Mouse (Mus musculus): ENCODE results near the gene Acbd7. TPM values are rescaled to one million over a fixed set of nuclear protein-coding genes. Genes with fewer than 3 reads are reported as not detected.
A peak's percentile ranks its signal among the peaks of the same experiment; 100 is the strongest.

Gene Acbd7
- not detected in 2 replicates for polyA plus RNA-seq (2014; fragmentation: Nextera tagmentation; extraction: Ambion mirVana)

DNA sequence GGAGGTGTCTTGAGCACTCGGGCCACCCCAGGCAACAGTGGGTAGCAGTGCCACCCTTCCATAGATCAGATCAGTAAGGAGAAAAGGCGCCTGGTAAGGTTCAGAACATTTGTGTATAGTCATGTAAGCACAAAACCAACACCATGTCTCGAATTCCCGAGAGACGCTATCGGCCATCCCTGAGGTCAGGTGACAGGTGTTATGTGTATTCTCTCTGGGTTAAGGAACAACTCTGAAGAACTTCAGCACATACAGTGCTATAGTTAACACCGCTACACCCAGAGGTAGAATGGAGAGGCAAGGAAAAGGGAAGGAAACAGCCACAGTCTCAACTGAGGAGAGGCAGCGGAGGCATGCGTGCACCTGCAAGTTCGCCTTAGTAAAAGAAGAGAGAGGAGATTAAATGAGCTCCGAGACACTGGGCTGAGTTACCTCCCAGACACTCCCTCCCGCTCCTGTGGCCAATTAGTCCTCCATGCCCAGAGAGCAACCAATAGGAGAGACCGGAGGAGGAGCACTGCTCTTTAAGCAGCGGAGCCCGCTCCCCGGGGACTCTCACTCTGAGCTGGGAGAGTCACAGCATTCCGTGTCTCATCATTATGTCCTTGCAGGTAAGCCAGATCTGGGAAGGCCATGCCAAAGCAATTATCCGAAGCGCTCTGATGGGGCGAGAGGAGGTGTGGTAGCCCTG, at the start of gene Acbd7:
Gene Acbd7 (plus strand): TSS at position 558 of the 691 bp plus-strand sequence.
- Histone ChIP-seq H3K27me3 (ENCODE audit: control insufficient read depth, insufficient read depth, low read length) (peaks cover 5% of the 10 kb centered on the region), H3K4me3 (ENCODE audit: low read depth, low read length) (no peak within 1 kb of the TSS), H3K9ac (ENCODE audit: low read length) (peak within 1 kb of the TSS; percentile 7; the same call in 1 of the 2 replicates), H3K27ac (replicated peaks; ENCODE audit: low read depth, low read length) (no peak within 1 kb of the TSS), H3K4me1 (ENCODE audit: control insufficient read depth, insufficient read depth, low read length) (no peaks in the 10 kb centered on the region), H3K36me3 (ENCODE audit: control insufficient read depth, insufficient read depth, low read length) (no peaks in the 10 kb centered on the region), H3K9me3 (ENCODE audit: control insufficient read depth, low read length) (no peaks in the 10 kb centered on the region), H3K4me2 (ENCODE audit: low read depth, severe bottlenecking) (peak within 1 kb of the TSS; percentile 37)
- ATAC-seq (ENCODE audit: insufficient number of reproducible peaks, low FRiP score, low TSS enrichment, low read depth): no peak
- WGBS: 7% methylated on average over 20 of the region's 20 CpGs
- DNase-seq (ENCODE audit: low spot score): peak; percentile 42

DNA sequence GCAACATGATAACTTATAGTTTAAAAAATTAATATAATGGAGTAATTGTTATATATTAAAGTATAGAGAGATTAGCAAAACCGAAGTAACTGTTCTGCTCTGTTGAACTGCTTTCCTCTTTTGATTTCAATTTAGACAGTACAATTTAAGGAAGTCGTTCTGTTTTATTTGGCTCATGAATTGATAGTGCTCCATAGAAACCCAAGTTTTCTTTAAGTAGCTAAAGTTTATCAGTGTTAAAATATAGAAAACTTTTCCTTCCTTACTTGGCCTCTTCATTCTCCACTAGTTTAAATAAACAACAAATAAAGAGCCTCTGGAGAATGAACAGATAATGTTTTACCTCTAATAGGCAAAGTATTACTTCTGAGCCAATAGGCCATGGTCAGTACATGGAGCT, 49.7 kb upstream of the Acbd7 start:
- DNase-seq (ENCODE audit: low spot score): no peak
- Histone ChIP-seq H3K4me2 (ENCODE audit: low read depth, severe bottlenecking) (no peak overlapping the region), H3K4me1 (ENCODE audit: control insufficient read depth, insufficient read depth, low read length) (peaks cover 4% of the 10 kb centered on the region; the same call in 1 of the 2 replicates), H3K9me3 (ENCODE audit: control insufficient read depth, low read length) (no peaks in the 10 kb centered on the region), H3K4me3 (ENCODE audit: low read depth, low read length) (no peak overlapping the region), H3K27me3 (ENCODE audit: control insufficient read depth, insufficient read depth, low read length) (no peaks in the 10 kb centered on the region), H3K36me3 (ENCODE audit: control insufficient read depth, insufficient read depth, low read length) (no peaks in the 10 kb centered on the region), H3K27ac (replicated peaks; ENCODE audit: low read depth, low read length) (no peak overlapping the region), H3K9ac (ENCODE audit: low read length) (no peak overlapping the region)
- 86% methylated on average over 2 of the region's 2 CpGs for WGBS
- ATAC-seq (ENCODE audit: insufficient number of reproducible peaks, low FRiP score, low TSS enrichment, low read depth): no peak

DNA sequence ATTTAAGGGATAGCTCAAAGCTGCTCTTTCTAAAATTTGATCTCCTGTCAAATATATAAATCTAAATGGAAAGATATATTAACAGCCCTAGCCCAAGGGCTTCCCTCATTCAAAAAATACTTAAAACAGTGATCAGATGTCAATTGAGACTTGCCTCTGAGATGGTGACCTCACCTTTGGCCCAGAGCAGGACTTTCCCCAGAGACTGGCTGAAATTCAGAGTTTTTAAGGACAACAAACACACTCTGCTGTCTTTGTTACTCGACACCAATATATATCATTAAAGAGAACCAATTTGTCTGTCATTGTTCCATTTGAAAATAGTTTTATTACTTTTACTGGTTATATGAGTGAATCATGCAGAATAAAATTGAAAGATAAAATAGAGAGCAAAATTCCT, 46.4 kb upstream of the Acbd7 start:
- no peaks in the 10 kb centered on the region for H3K9me3 ChIP-seq (ENCODE audit: control insufficient read depth, low read length)
- no peaks in the 10 kb centered on the region for H3K27me3 ChIP-seq (ENCODE audit: control insufficient read depth, insufficient read depth, low read length)
- WGBS: 88% methylated on average over 1 of the region's 1 CpGs
- ATAC-seq (ENCODE audit: insufficient number of reproducible peaks, low FRiP score, low TSS enrichment, low read depth) (no peak), DNase-seq (ENCODE audit: low spot score) (no peak)
- no peak overlapping the region for H3K27ac ChIP-seq (replicated peaks; ENCODE audit: low read depth, low read length)
- H3K4me3 ChIP-seq (ENCODE audit: low read depth, low read length): no peak overlapping the region
- H3K4me1 ChIP-seq (ENCODE audit: control insufficient read depth, insufficient read depth, low read length): peaks cover 4% of the 10 kb centered on the region; the same call in 1 of the 2 replicates
- no peak overlapping the region for H3K4me2 ChIP-seq (ENCODE audit: low read depth, severe bottlenecking)
- H3K9ac ChIP-seq (ENCODE audit: low read length): no peak overlapping the region
- H3K36me3 ChIP-seq (ENCODE audit: control insufficient read depth, insufficient read depth, low read length): no peaks in the 10 kb centered on the region

DNA sequence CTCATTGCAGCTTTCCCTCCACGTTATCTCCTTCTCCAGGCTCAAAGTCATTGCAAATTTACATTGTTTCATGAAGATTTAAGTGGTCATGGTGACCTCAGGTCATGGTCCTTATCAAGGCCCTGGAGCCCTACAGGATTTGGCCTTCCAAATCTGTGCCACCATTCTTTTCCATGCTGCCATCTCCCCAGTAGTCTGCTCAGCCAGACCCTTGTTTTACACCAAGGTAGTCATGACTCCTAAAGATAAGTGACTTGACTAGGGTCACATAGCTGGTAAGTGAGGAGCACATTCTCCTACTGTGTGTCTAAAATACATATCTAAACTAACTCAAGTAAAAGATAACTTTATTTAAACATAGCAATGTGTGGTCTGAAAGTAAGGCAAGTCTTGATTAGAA, 43.8 kb upstream of the Acbd7 start:
- ATAC-seq (ENCODE audit: insufficient number of reproducible peaks, low FRiP score, low TSS enrichment, low read depth) (no peak), DNase-seq (ENCODE audit: low spot score) (no peak)
- Histone ChIP-seq H3K4me2 (ENCODE audit: low read depth, severe bottlenecking) (no peak overlapping the region), H3K36me3 (ENCODE audit: control insufficient read depth, insufficient read depth, low read length) (no peaks in the 10 kb centered on the region), H3K4me3 (ENCODE audit: low read depth, low read length) (no peak overlapping the region), H3K9me3 (ENCODE audit: control insufficient read depth, low read length) (no peaks in the 10 kb centered on the region), H3K27ac (replicated peaks; ENCODE audit: low read depth, low read length) (no peak overlapping the region), H3K27me3 (ENCODE audit: control insufficient read depth, insufficient read depth, low read length) (no peaks in the 10 kb centered on the region), H3K9ac (ENCODE audit: low read length) (no peak overlapping the region), H3K4me1 (ENCODE audit: control insufficient read depth, insufficient read depth, low read length) (no peaks in the 10 kb centered on the region)
- 85% methylated on average over 1 of the region's 1 CpGs for WGBS

DNA sequence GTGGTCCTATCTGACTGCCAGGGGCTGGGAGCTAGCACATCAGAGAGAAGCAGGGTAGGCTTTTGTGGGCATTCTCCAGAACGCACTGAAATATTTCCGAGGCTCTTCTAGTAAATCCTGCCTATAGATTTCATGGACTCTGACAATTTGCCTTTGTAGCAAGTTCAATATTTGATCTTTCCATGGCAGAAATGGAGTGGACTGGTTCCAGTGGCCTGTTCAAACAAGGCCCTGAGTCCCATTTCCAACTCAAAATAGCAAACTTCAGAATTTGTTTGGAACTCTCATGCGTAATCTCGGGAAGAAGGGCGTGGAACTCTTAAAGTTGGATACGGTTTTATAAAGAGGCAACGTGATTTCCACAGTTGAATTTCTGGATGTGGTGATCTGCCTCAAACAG, 40.1 kb upstream of the Acbd7 start:
- H3K4me2 ChIP-seq (ENCODE audit: low read depth, severe bottlenecking): no peak overlapping the region
- H3K27me3 ChIP-seq (ENCODE audit: control insufficient read depth, insufficient read depth, low read length): no peaks in the 10 kb centered on the region
- no peak for ATAC-seq (ENCODE audit: insufficient number of reproducible peaks, low FRiP score, low TSS enrichment, low read depth)
- no peak overlapping the region for H3K4me3 ChIP-seq (ENCODE audit: low read depth, low read length)
- no peak overlapping the region for H3K27ac ChIP-seq (replicated peaks; ENCODE audit: low read depth, low read length)
- H3K9me3 ChIP-seq (ENCODE audit: control insufficient read depth, low read length): no peaks in the 10 kb centered on the region
- WGBS: 93% methylated on average over 7 of the region's 7 CpGs
- H3K4me1 ChIP-seq (ENCODE audit: control insufficient read depth, insufficient read depth, low read length): no peaks in the 10 kb centered on the region
- H3K36me3 ChIP-seq (ENCODE audit: control insufficient read depth, insufficient read depth, low read length): no peaks in the 10 kb centered on the region
- H3K9ac ChIP-seq (ENCODE audit: low read length): no peak overlapping the region
- DNase-seq (ENCODE audit: low spot score): no peak

DNA sequence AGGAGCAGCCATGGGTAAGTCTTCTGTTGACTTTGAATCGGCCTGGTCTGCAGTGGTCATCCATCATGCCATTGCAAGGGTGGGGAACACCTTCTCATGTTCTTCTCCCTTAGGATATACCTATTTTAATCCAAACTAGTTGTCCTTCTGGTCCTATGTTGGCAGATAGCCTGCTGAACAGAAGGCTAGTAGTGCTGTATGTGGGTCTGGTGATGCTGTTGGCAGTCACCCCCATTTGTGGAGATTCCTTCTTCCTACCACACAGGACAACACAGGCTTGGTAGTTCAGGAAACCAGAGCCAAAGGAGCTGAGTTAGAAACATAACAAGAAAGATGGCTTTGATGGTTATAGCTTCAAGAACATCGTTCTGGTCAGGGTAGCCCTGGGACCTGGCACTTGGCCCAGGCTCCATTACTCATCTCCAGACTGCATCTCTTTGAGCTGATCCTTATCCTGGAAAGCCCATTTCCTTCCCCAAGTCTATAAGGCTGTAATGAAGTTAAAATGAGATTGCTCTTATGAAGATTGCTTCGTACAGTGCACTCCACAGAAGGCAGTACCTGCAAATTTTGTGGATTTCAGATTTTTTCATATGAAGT, 30.4 kb upstream of the Acbd7 start:
- no peak overlapping the region for H3K4me3 ChIP-seq (ENCODE audit: low read depth, low read length)
- no peaks in the 10 kb centered on the region for H3K27me3 ChIP-seq (ENCODE audit: control insufficient read depth, insufficient read depth, low read length)
- ATAC-seq (ENCODE audit: insufficient number of reproducible peaks, low FRiP score, low TSS enrichment, low read depth) (no peak), DNase-seq (ENCODE audit: low spot score) (no peak)
- 84% methylated on average over 3 of the region's 3 CpGs for WGBS
- H3K4me2 ChIP-seq (ENCODE audit: low read depth, severe bottlenecking): no peak overlapping the region
- H3K27ac ChIP-seq (replicated peaks; ENCODE audit: low read depth, low read length): no peak overlapping the region
- H3K9me3 ChIP-seq (ENCODE audit: control insufficient read depth, low read length): no peaks in the 10 kb centered on the region
- H3K9ac ChIP-seq (ENCODE audit: low read length): no peak overlapping the region
- peaks cover 2% of the 10 kb centered on the region; the same call in 1 of the 2 replicates for H3K36me3 ChIP-seq (ENCODE audit: control insufficient read depth, insufficient read depth, low read length)
- H3K4me1 ChIP-seq (ENCODE audit: control insufficient read depth, insufficient read depth, low read length): no peaks in the 10 kb centered on the region

DNA sequence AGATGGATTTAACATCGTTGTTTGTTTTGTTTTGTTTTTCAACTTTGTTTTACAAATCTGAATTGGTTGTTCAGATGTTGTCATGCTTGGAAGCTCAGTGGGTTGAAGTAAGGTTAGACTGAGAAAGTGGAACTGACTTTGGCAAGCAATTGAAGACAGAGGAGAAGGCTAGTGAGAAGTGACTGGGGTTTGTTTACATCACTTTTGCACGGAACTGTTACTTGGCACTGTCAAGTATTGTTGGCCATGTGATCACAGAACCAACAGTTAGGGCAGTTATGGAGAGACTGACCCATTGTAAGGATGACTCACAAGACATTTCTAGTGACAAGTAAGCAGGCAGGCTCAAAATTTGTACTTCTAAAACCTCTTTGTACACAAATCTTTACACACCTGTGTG, 12.8 kb upstream of the Acbd7 start:
- peaks cover 3% of the 10 kb centered on the region; the same call in 1 of the 2 replicates for H3K36me3 ChIP-seq (ENCODE audit: control insufficient read depth, insufficient read depth, low read length)
- no peaks in the 10 kb centered on the region for H3K27me3 ChIP-seq (ENCODE audit: control insufficient read depth, insufficient read depth, low read length)
- 90% methylated on average over 2 of the region's 2 CpGs for WGBS
- DNase-seq (ENCODE audit: low spot score) (no peak), ATAC-seq (ENCODE audit: insufficient number of reproducible peaks, low FRiP score, low TSS enrichment, low read depth) (no peak)
- no peak overlapping the region for H3K4me2 ChIP-seq (ENCODE audit: low read depth, severe bottlenecking)
- no peak overlapping the region for H3K4me3 ChIP-seq (ENCODE audit: low read depth, low read length)
- no peaks in the 10 kb centered on the region for H3K4me1 ChIP-seq (ENCODE audit: control insufficient read depth, insufficient read depth, low read length)
- H3K9ac ChIP-seq (ENCODE audit: low read length): no peak overlapping the region
- no peaks in the 10 kb centered on the region for H3K9me3 ChIP-seq (ENCODE audit: control insufficient read depth, low read length)
- no peak overlapping the region for H3K27ac ChIP-seq (replicated peaks; ENCODE audit: low read depth, low read length)

DNA sequence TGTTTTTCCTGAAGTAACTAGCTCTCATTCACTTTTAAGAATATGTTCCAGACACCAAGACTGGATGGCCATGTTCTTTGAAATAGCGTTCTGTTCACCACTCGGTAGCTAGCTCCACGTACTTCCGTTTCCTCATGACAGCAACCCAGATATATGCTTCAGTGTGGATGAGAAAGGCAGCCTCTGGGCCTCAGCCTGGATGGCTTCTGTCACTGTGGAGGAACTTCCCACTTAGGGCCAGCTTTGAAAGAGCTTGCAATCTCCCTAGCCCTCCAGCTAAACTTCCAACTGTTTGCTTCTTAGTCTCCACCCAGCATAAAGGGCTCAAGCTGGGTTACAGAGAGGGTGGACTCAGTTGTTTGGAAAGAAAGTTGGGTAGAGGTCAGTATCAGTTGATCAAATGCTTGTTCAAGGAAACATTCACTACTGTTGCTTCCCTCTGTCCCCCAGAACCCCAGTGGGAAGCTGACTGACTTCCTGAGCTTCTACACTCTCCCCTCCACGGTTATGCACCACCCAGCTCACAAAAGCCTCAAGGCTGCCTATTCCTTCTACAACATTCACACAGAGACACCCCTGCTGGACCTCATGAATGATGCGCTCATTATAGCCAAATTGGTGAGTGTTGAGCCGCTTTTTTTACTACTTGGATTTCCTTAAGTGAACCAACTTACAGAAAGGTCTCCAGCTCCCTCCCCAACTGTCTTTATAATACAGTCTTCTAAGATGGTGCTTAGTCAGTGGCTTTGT, 11.4 kb upstream of the Acbd7 start:
- H3K27me3 ChIP-seq (ENCODE audit: control insufficient read depth, insufficient read depth, low read length): no peaks in the 10 kb centered on the region
- no peak for DNase-seq (ENCODE audit: low spot score)
- H3K36me3 ChIP-seq (ENCODE audit: control insufficient read depth, insufficient read depth, low read length): peaks cover 10% of the 10 kb centered on the region; the same call in 1 of the 2 replicates
- H3K9ac ChIP-seq (ENCODE audit: low read length): no peak overlapping the region
- 96% methylated on average over 7 of the region's 7 CpGs for WGBS
- H3K4me2 ChIP-seq (ENCODE audit: low read depth, severe bottlenecking): no peak overlapping the region
- H3K4me1 ChIP-seq (ENCODE audit: control insufficient read depth, insufficient read depth, low read length): no peaks in the 10 kb centered on the region
- H3K9me3 ChIP-seq (ENCODE audit: control insufficient read depth, low read length): no peaks in the 10 kb centered on the region
- H3K27ac ChIP-seq (replicated peaks; ENCODE audit: low read depth, low read length): no peak overlapping the region
- ATAC-seq (ENCODE audit: insufficient number of reproducible peaks, low FRiP score, low TSS enrichment, low read depth): no peak
- H3K4me3 ChIP-seq (ENCODE audit: low read depth, low read length): no peak overlapping the region
